Mouse (Mus musculus) activated CD4-positive, CD25-positive, alpha-beta regulatory T cell, adult 4 months (primary cell): Measurements from ENCODE around the gene Gng7. TPM values are rescaled to one million over a fixed set of nuclear protein-coding genes. Genes with fewer than 3 reads are reported as not detected.
"Not testable (repeated sequence)": the region's sequence is repeated elsewhere in the genome, so short reads cannot be mapped to it uniquely, and the experiment has no call there.

Experiments
- ATAC-seq: one replicate; pipeline ENCODE4 v1.8.0; 2017
- polyA plus RNA-seq, 2 experiments: library from polyadenylated mRNA; unstranded; fragments of 100-300 nt; shearing (Covaris generic); gene quantifications; one replicate each; pipeline ENCODE4 v1.2.1; 2017

Gng7 gene
- not detected for polyA plus RNA-seq

GRCm38 (mm10) chr10:81014393-81015384 lies at the start of gene Gng7:
Gene Gng7, minus strand, starts transcription at chr10:81014945.
- peak; percentile 79 for ATAC-seq

GRCm38 (mm10) chr10:81064519-81064918 lies 49.8 kb upstream of the Gng7 start:
- ATAC-seq = not testable (repeated sequence)

GRCm38 (mm10) chr10:81062710-81063109 lies 48.0 kb upstream of the Gng7 start:
- ATAC-seq = no peak

- peak; percentile 86 for ATAC-seq
Observed at GRCm38 (mm10) chr10:81059603-81060543, 45.1 kb upstream of the Gng7 start, which contains the start of gene Sgta. Gene Sgta, minus strand, starts transcription at chr10:81060181.

- no peak for ATAC-seq
Observed at GRCm38 (mm10) chr10:81058896-81059295, 44.2 kb upstream of the Gng7 start.

- ATAC-seq = no peak
Observed at GRCm38 (mm10) chr10:81057406-81058130, 42.8 kb upstream of the Gng7 start.

- not testable (repeated sequence) for ATAC-seq
Observed at GRCm38 (mm10) chr10:81055802-81056340, 41.1 kb upstream of the Gng7 start.

- ATAC-seq = no peak
Observed at GRCm38 (mm10) chr10:81055169-81055568, 40.4 kb upstream of the Gng7 start.

- ATAC-seq = no peak
Observed at GRCm38 (mm10) chr10:81052577-81052976, 37.8 kb upstream of the Gng7 start.

GRCm38 (mm10) chr10:81051133-81051532 lies 36.4 kb upstream of the Gng7 start:
- no peak for ATAC-seq

GRCm38 (mm10) chr10:81050645-81051044 lies 35.9 kb upstream of the Gng7 start:
- no peak for ATAC-seq

GRCm38 (mm10) chr10:81045246-81045645 lies 30.5 kb upstream of the Gng7 start:
- not testable (repeated sequence) for ATAC-seq

- ATAC-seq = no peak
Observed at GRCm38 (mm10) chr10:81041458-81042175, 26.9 kb upstream of the Gng7 start.

- ATAC-seq = peak; percentile 99
Observed at GRCm38 (mm10) chr10:81036988-81037580, 22.3 kb upstream of the Gng7 start, which contains the start of gene Slc39a3. Gene Slc39a3, minus strand, starts transcription at chr10:81037426.

GRCm38 (mm10) chr10:81036251-81036650 lies 21.5 kb upstream of the Gng7 start:
- ATAC-seq = no peak

GRCm38 (mm10) chr10:81033586-81033985 lies 18.8 kb upstream of the Gng7 start:
- ATAC-seq = no peak

- no peak for ATAC-seq
Observed at GRCm38 (mm10) chr10:81029031-81029430, 14.3 kb upstream of the Gng7 start.

GRCm38 (mm10) chr10:81028219-81028618 lies 13.5 kb upstream of the Gng7 start:
- no peak for ATAC-seq

- ATAC-seq = no peak
Observed at GRCm38 (mm10) chr10:81027331-81027730, 12.6 kb upstream of the Gng7 start.

GRCm38 (mm10) chr10:81026857-81027256 lies 12.1 kb upstream of the Gng7 start:
- ATAC-seq = no peak
